Comparison of ENCODE assay signal across 8 mouse cellular contexts in the genomic region with DNA sequence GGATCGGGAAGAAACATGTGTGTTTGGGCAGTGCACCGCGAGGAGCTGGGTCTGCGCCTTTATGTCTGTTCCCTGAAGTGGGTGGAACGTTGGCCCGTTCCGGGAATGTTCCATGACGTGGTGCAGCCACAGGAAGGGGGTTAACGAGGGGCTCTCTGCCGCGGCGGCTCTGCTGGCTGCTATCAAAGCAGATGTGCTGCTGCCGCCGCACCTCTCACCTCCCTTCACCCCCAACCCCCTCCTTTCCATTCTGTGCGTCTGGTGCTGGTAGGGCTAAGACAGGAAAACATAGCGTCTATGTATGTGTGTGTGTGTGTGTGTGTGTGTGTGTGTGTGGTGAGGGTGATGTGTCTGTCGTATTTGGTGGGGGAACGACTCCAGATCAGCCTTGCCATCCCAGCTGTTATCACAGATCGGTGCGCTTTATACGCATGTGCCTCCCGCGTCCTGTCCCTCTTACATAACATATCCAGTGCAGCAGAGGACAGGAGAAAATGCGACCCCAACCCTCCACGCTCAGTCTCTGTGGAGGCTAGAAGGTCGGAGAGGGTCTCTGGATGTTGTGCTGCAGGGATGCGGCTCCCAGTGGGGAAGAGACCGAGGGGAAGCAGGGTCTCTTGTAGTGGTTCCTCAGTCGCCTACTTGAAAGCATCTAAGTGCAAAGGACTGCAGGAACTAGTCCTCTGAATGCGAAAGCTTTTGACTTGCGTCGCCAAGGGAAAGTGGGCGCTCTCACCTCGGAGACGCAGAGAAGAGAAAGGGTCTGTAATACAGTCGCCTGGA. TPM values are rescaled to one million over a fixed set of nuclear protein-coding genes. Genes with fewer than 3 reads are reported as not detected.
DNase-seq lines count a peak whose midpoint lies in the region; ATAC-seq lines count a peak whose summit lies in the region.

No protein-coding gene starts in this region.

- ATAC-seq in hindbrain, embryonic 11.5 days (ENCODE audit: low FRiP score), result peak; percentile 55
- ATAC-seq in lung, embryonic 16.5 days (ENCODE audit: low read depth), result peak; percentile 47

- no peaks in the 10 kb centered on the region for H3K9me3 ChIP-seq in hindbrain, embryonic 11.5 days (ENCODE audit: control insufficient read depth, low read length)
- H3K9me3 ChIP-seq in lung, embryonic 16.5 days (ENCODE audit: control insufficient read depth, low read length), result no peaks in the 10 kb centered on the region

- peak overlapping the region; percentile 89 for H3K9ac ChIP-seq in hindbrain, embryonic 11.5 days (ENCODE audit: low read depth, low read length)
- peak overlapping the region; percentile 86 for H3K9ac ChIP-seq in lung, embryonic 16.5 days (ENCODE audit: low read length)

- H3K4me2 ChIP-seq in hindbrain, embryonic 11.5 days (replicated peaks; ENCODE audit: low read depth, low read length), result peak overlapping the region; percentile 82
- H3K4me2 ChIP-seq in lung, embryonic 16.5 days (ENCODE audit: low read depth, low read length), result peak overlapping the region; percentile 64

- peak; percentile 60 for DNase-seq in ES-CJ7 (ENCODE audit: low read depth, low spot score)
- DNase-seq in cerebellum, adult 8-10 months, result peak; percentile 74
- peak; percentile 81 to 82 for DNase-seq in frontal cortex, postnatal 10 days (ENCODE audit: low spot score in 2 of 2)
- peak; percentile 73 for DNase-seq in hindbrain, embryonic 11.5 days (ENCODE audit: low spot score)
- DNase-seq in layer of hippocampus, postnatal 10 days (ENCODE audit: low spot score in 2 of 2), result peak; percentile 80 to 82
- peak; percentile 73 for DNase-seq in ovary, adult 18-20 months (ENCODE audit: low spot score)
- DNase-seq in thymus, adult 18-20 months, result peak; percentile 92 to 95

- no peaks in the 10 kb centered on the region for H3K4me1 ChIP-seq in hindbrain, embryonic 11.5 days (replicated peaks; ENCODE audit: control insufficient read depth, insufficient read depth, low read length)
- H3K4me1 ChIP-seq in lung, embryonic 16.5 days (replicated peaks; ENCODE audit: control insufficient read depth, insufficient read depth, low read length), result 0 out of 2 replicates have a peak, but pooled peaks cover 2% of the 10 kb centered on the region

- peak overlapping the region; percentile 96 for H3K27ac ChIP-seq in hindbrain, embryonic 11.5 days (ENCODE audit: low read depth, low read length)
- peak overlapping the region; percentile 82 for H3K27ac ChIP-seq in lung, embryonic 16.5 days (ENCODE audit: low read length)

- no peaks in the 10 kb centered on the region for H3K27me3 ChIP-seq in hindbrain, embryonic 11.5 days (ENCODE audit: control insufficient read depth, insufficient read depth, low read length)
- H3K27me3 ChIP-seq in lung, embryonic 16.5 days (ENCODE audit: control insufficient read depth, insufficient read depth, low read depth, low read length), result no peaks in the 10 kb centered on the region

- under 1% methylated on average over 36 of the region's 36 CpGs for WGBS in hindbrain, embryonic 11.5 days
- under 1% methylated on average over 36 of the region's 36 CpGs for WGBS in lung, embryonic 16.5 days

- no peaks in the 10 kb centered on the region for H3K36me3 ChIP-seq in hindbrain, embryonic 11.5 days (ENCODE audit: control insufficient read depth, insufficient read depth, low read length)
- H3K36me3 ChIP-seq in lung, embryonic 16.5 days (ENCODE audit: control insufficient read depth, insufficient read depth, low read length), result no peaks in the 10 kb centered on the region

- H3K4me3 ChIP-seq in hindbrain, embryonic 11.5 days (ENCODE audit: low read depth, low read length), result peak overlapping the region; percentile 77
- peak overlapping the region; percentile 72 for H3K4me3 ChIP-seq in lung, embryonic 16.5 days (ENCODE audit: low read length)

RNA-seq across cellular contexts. Expression of gene Hivep2, which starts 1.8 kb away (rescaled TPM):
- 6.2 and 8.9 TPM in 2 replicates for polyA plus RNA-seq in hindbrain, embryonic 11.5 days (2014; fragmentation: Nextera tagmentation; extraction: Ambion mirVana)
- 100 to 1,000 TPM; 215 to 228 TPM for total RNA-seq in layer of hippocampus, postnatal 10 days (2021)
- polyA plus RNA-seq in lung, embryonic 16.5 days (2015; fragmentation: Nextera tagmentation; extraction: Ambion mirVana), result 4.7 and 5.6 TPM in 2 replicates

Comparison
In these comparisons a context has a peak if more than half of its experiments do, and no peak if none do; other contexts are left out.
1. Peak in every context shown above with its lines: DNase-seq, ATAC-seq, H3K4me3 ChIP-seq and H3K27ac ChIP-seq.